Mouse (Mus musculus): Measurements from ENCODE around the gene Lrrc4c.

DNA sequence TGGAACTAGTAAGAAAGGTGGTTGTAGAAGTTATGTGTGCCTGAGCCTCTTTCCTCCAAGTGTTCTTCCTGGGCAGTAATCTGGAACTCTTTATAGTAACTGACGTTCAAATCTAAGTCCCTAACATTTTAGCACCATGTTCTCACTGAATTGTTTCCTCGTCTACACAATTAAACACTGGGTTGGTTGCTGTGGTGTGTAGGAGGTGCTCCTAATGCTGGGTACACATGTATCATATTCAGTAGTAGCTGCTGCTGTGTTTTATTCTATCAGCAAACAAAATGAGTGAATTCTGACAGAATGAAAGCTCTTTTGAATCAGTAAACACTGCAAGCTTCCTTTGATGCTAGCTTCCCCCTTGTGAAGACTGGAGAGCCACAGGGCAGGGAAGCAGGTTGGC lies 1246.5 kb downstream of the Lrrc4c start:
- TF ChIP-seq POLR2A (IDR thresholded peaks at IDR 0.05; ENCODE audit: borderline replicate concordance, extremely low read depth, insufficient read depth, insufficient read length, poor library complexity, severe bottlenecking) (no peak), CTCF (IDR thresholded peaks at IDR 0.05; ENCODE audit: borderline replicate concordance, extremely low read depth, insufficient read depth, insufficient read length) (no peak)
